Mouse (Mus musculus) embryo, embryonic 11 days (tissue): ENCODE data around the gene Olfr420.

Source experiments
- DNase-seq: peaks from one replicate; pipeline ENCODE4 v3.0.0-alpha.2; 2015

Olfr420 gene

GRCm38 (mm10) chr1:174155333-174155732, at the start of gene Olfr420:
Gene Olfr420, plus strand, starts transcription at chr1:174155633.
- DNase-seq, result no peak

- DNase-seq, result no peak
Observed at GRCm38 (mm10) chr1:174121062-174121461, 34.4 kb upstream of the Olfr420 start, which contains the start of gene Olfr231. Gene Olfr231, minus strand, starts transcription at chr1:174121162.

GRCm38 (mm10) chr1:174131217-174131616, 24.2 kb upstream of the Olfr420 start, which contains the start of gene Olfr424:
Gene Olfr424, plus strand, starts transcription at chr1:174131517.
- no peak for DNase-seq

GRCm38 (mm10) chr1:174131999-174132398, 23.4 kb upstream of the Olfr420 start:
- no peak for DNase-seq

- DNase-seq, result no peak
Observed at GRCm38 (mm10) chr1:174141384-174141783, 14.0 kb upstream of the Olfr420 start.

GRCm38 (mm10) chr1:174146696-174147095, 8.7 kb upstream of the Olfr420 start:
- no peak for DNase-seq

GRCm38 (mm10) chr1:174149289-174149688, 6.1 kb upstream of the Olfr420 start:
- DNase-seq, result no peak

- DNase-seq, result no peak
Observed at GRCm38 (mm10) chr1:174157622-174158021, 2.2 kb downstream of the Olfr420 start.

- DNase-seq, result no peak
Observed at GRCm38 (mm10) chr1:174158512-174158911, 3.1 kb downstream of the Olfr420 start.

- DNase-seq, result no peak
Observed at GRCm38 (mm10) chr1:174159095-174159494, 3.7 kb downstream of the Olfr420 start.

- DNase-seq, result no peak
Observed at GRCm38 (mm10) chr1:174169024-174169423, 13.6 kb downstream of the Olfr420 start.

GRCm38 (mm10) chr1:174170706-174171501, 15.5 kb downstream of the Olfr420 start:
- no peak for DNase-seq

- DNase-seq, result no peak
Observed at GRCm38 (mm10) chr1:174171537-174171936, 16.1 kb downstream of the Olfr420 start.

GRCm38 (mm10) chr1:174172605-174173004, 17.2 kb downstream of the Olfr420 start, which contains the start of gene Spta1:
Gene Spta1, plus strand, starts transcription at chr1:174172776.
- peak; percentile 18 for DNase-seq

- no peak for DNase-seq
Observed at GRCm38 (mm10) chr1:174204699-174205098, 49.3 kb downstream of the Olfr420 start.
